Mouse (Mus musculus): ENCODE data around the gene Plxna1.

Plxna1 gene

GRCm38 (mm10) chr6:89361418-89362280 lies 771 bp downstream of the Plxna1 start:
- no peak for DNase-seq (ENCODE audit: extremely low read depth, low read depth)

DNA sequence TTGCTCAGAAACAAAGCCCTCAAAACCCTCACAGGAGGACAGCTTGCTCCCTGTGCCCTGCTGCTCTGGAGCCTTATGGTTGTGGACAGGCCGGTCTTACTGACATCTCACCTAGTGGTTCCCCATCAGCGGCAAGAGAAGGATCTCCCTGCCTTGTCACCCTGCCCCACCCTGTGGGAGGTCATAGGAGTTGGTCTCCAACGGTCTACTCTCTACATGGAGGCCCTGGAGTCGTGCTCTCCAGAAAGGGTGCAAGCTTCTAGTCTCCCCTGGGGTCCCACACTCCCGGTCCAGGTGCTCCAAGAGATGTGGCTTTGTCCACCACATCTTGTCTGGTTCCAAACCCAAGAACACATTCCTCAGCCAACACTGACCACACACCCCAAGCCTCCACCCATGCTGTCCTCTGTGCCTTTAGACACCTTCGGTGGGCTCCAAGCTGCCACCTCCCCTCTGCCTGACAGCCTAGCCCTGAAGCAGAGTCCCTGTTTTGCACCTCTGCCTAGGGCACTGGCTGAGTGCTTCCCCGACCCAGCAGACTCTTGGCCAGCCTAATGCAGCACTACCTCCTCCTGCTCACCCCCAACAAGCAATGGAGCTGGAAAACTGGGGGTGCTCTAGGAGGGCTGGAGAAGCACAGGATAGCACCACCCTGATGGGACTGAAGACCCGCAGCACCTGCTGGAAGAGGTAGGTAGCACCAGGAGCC lies 1.6 kb downstream of the Plxna1 start:
- DNase-seq (ENCODE audit: extremely low read depth, low read depth), result no peak

DNA sequence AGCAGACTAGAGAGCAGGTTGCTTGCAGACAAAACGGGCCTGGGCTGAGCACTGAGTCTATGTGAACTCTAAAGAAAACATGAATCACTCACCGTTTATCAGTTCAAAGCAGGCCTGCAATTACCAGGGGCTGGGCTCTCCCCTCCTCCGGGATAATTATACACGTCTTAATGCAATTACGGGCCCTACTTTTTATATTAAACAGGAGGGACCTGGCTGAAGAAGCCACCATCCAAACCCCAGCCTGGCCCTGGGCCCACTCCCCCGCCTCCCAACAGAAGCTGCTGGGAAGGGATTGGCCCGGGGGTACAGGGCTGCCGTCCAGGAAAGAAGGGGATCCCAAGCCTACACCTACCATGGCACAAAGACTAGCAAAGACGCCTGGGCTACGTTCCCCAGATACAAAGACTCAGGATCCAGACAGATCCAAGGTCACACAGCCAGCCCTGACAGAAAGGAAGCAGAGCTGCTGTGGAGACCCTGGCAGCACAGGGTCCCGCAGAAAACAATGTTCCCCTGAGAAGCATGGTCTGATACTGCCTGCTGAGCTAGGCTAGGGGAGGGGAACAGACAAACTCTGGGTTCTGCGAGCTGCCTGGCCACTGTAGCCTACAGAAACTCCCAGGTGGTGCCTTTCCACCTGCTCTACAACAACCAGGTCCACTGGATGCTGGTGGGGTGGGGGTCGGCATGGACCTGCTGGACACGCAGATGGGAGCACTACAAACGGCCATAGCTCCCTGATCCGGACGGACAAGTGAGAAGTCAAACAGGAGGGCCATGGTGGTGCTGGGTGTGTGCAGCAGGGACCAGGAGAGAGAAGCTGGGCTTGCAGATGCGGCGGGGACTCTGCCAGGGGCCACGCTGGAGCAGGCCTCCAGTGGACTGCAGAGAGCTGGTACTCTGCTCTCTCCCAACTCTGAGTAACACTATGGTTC lies 2.4 kb downstream of the Plxna1 start:
- DNase-seq (ENCODE audit: extremely low read depth, low read depth), result no peak

DNA sequence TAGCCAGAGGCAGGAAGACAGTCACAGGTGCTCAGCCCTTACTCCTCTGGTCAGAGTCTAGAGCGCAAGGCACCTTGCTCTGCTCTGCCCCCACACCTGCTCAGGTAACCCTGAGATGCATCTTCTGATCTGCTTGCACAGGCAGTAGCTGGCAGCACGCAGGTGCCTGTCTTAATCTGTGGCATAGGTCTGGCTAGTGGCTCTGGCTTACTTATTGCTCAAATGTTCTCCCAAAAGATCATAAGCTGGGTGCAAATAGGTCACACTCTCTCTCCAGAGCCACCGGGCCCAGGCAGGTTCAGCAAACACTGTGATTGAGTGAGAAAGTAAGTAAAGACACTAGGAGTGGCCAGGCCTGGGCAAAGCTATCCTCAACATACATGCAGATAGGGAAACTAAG lies 3.2 kb downstream of the Plxna1 start:
- no peak for DNase-seq (ENCODE audit: extremely low read depth, low read depth)

DNA sequence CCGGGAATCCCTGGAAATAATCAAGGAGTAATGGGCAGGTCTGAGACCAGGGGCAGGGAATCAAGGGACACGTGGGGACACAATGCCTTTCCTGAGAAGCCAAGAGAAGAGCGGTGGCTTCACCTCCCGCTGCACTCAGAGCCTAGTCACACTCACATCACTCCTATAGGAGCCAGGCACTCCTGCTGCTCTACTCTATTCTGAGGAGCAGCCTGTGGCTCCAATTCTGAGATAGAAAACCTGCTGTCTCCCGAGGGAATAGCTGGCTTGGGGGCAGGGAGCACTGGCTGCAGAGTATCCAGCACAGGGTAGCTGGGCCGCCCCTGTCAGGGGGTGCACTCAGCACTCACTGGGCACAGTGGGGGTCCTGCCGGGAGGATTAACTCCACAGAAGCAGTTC lies 6.8 kb downstream of the Plxna1 start:
- DNase-seq (ENCODE audit: extremely low read depth, low read depth), result no peak

- DNase-seq (ENCODE audit: extremely low read depth, low read depth), result no peak
These were observed 7.7 kb downstream of the Plxna1 start for GRCm38 (mm10) chr6:89354726-89355125.

DNA sequence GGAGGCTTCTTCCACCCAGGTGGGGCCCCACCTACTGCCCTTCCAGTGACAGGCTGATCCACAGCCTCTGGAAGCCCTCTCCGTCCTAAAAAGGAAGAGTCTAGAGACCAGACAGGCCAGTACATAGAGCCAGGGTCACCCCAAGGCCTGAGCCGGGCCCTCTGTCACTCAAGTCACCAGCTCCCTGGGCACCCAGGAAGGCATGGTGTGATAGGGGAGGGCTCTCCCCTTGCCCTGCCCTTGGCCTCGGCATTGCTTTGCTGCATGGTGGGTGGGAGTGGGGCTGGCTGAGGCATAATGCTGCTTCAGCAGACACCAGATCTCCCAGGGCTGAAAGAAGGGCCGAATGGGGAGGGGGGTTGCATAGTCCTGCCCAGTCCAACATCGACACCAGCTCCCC lies 8.3 kb downstream of the Plxna1 start:
- no peak for DNase-seq (ENCODE audit: extremely low read depth, low read depth)

DNA sequence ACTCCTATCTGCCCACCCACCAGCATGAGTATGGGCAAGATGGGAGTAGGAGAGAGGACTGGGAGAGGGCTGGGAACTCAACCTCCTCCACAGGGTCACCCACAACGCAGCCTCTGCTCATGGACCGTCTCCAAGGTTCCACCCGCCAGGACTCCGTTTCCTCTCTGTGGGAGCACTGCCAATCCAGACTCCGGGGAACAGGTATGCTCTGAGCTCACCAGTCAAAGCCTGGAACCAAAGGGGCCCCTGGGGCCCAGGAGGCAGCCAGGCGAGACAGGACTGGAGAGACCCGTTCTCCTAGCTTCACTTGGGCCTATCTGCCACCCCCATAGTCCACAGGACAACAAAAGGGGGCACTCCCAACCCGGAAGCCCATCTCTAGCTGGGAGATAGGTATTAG lies 9.3 kb downstream of the Plxna1 start:
- no peak for DNase-seq (ENCODE audit: extremely low read depth, low read depth)

DNA sequence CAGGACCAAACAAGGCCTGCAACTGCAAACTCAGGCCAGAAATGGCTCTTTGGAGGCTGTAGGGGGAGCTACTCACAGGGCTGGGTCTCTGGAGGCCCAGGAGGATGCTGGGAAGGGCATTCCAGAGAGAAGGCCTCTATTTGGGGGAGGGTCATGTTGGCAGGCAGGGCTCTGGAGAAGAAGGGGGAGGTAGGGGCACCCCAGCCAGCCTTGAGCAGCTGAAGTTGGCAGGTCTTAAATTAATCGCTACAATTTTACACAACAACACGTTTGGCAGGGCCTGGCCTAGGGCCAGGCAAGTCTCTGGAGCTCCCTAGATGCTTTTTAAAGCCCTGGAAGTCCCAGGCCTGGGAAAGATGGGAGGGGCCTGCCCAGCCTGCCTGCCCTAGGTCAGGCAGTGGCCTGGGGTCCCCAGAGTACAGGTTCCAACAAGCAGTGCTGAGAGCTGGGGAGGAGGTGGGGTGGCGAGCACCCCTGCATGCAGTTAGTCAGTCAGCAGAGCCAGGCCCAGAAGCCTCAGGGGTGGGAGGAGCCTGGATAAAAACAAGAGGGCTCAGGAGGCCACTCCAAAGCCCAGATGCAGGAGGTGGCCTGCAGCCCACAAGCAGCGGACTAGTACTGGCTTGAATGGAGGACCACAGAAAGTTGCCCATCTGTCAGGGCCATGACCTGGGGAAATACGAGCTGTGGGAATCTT lies 10.8 kb downstream of the Plxna1 start:
- DNase-seq (ENCODE audit: extremely low read depth, low read depth), result no peak

DNA sequence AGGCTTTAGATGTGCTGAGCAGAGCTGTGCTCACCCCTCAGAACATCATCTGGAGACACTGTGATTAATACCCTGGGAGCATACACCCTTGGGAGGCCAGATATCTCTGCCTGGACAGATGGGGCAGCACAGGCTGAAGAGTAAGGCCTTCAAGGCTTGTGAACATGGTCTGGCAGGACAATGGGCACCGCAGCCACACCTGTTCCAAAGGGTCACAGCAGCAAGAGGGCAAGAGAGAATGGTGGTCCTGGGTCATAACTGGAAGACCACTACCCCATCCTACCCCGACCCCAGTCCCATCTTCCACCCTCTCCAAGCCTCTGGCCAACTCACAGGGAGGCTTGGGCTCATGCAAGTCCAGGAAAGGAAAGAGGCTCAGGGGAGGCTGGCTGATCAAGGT lies 11.9 kb downstream of the Plxna1 start:
- no peak for DNase-seq (ENCODE audit: extremely low read depth, low read depth)

DNA sequence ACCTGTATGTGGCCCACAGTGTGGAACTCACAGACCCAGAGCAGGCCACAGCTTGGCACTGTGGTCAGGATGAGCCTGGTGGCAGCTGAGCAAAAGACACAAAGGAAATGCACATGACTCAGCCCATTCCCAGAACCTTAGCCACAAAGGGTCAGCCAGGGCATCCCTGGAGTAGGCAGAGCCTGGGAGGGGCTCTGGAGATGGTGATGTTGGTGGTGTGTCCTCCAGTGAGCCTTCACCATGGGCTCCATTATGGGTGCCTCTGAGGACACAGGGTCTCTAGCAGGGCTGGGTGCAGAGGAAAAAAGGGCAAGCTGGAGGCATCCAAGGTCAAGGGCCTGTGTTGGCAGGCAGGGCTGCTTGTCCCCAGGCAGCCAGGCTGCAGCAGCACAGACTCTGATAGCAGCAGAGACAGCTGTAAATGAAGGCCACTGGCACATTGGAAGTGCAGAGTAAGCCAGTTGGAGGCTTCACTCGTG lies 12.3 kb downstream of the Plxna1 start:
- DNase-seq (ENCODE audit: extremely low read depth, low read depth), result no peak

DNA sequence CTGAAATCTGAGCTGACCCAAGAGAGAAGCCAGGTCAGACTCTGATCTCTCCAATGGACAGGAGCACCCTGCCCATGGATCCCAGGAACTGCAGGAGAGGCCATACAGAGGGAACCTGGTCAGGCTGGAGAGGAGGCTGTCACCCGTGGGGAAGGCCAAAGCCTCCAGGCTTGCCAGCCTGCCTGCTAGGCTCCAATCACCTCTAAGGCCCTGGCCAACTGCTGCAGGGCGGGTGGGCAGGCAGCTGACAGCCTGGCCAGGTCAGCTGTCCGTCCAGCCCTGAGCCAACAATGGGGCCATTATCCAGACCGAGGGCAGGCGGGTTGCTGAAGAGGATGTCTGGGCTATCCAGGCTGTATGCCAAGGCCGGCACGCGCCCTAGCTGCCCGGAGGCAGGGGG lies 14.1 kb downstream of the Plxna1 start:
- DNase-seq (ENCODE audit: extremely low read depth, low read depth), result no peak

DNA sequence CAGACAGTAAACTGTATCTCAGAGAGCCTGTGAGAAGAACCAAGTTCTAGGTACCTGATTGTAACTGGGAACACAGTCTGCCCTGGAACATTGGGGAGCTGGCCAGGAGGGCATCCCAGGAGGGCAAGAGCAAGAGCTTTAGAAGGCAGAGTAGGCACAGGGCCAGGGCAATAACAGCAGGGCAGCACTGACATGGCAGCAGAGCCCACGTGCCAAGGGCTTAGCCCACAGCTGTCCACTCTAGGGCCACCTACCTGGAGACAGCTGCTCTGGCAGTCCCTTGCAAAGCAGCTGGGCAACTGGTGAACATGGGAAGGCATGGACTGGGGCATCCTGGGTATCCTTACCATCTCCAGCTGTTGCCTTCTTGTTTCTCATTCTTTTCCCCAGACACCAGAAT lies 14.6 kb downstream of the Plxna1 start:
- DNase-seq (ENCODE audit: extremely low read depth, low read depth), result no peak

DNA sequence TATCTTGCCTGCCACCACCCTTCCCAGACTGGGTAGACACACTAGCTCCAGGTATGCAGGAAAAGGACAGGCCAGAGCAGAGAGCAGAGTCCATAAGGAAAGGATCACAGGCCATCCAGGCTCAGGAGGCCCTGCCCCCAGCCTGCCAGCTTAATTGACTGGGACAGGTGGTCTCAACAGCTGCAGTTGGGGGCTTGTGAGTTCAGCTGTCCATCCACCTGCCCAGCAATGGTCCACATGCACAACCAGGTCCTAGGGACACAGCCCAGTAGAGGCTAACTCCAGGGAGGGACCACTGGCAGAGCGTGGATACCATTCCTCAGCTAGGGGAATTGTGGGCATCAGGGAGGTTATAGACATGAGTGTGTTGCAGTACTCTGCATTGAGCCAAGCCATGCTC lies 16.6 kb downstream of the Plxna1 start:
- DNase-seq (ENCODE audit: extremely low read depth, low read depth), result no peak

DNA sequence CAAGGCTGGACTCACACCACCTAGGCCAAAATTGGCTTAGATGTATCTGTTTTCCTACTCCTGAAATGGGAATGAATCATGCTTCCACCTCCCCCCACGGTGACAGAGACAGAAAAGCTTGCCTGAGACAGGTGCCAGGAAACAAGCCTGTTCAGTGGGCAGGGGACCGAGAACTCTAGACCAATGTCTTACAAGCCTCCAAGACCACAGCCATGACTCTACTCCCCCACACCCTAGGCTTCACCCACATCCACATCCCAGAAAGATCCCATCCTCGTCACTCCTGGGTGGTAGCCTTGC lies 17.0 kb downstream of the Plxna1 start:
- no peak for DNase-seq (ENCODE audit: extremely low read depth, low read depth)

GRCm38 (mm10) chr6:89344613-89345485 lies 17.6 kb downstream of the Plxna1 start:
- no peak for DNase-seq (ENCODE audit: extremely low read depth, low read depth)

GRCm38 (mm10) chr6:89341981-89342380 lies 20.4 kb downstream of the Plxna1 start:
- no peak for DNase-seq (ENCODE audit: extremely low read depth, low read depth)

GRCm38 (mm10) chr6:89339447-89339846 lies 23.0 kb downstream of the Plxna1 start:
- no peak for DNase-seq (ENCODE audit: extremely low read depth, low read depth)

DNA sequence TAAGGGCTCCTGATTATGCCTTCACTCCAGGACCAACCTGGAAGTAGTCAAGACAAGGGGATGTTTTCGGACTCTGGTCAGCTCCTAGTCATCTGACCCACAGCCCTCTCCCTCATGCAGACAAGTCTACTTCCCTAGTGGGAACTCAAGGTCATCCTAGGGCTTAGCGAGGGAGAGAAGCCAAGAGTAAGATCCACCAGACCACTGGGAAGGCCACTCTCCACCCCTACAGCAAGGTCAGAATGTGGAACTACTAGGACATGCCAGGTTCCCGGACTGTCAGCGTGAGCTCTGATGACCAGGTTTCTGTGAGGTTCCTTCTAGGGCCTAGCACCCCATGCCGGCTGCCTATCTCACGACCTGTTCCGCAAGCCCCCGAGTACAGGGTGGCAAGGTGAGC lies 23.7 kb downstream of the Plxna1 start:
- DNase-seq (ENCODE audit: extremely low read depth, low read depth), result no peak

DNA sequence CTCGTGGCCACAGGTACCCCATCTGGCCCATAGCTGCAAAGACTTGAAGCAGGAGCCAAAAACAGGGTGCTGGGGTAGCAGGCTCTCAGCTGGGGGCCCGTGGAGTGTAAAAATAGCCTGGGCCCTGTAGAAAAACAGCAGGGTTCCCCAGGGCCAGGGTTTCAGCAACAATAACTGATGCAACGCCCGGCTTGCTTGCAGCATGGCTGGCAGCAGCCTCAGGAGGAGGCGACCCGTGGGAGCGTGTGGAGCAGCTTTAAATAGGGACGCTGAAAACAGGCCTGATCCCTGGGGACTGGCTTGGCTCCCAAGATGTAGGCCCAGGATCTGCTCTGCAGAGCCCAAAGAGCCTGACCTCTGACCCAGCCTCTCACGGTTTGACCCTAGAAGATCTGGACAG lies 24.8 kb downstream of the Plxna1 start:
- no peak for DNase-seq (ENCODE audit: extremely low read depth, low read depth)

All from MEL-GATA-1-ER (cell line).